Mouse (Mus musculus): ENCODE measurements around the gene Prap1. TPM values are rescaled to one million over a fixed set of nuclear protein-coding genes. Genes with fewer than 3 reads are reported as not detected.

The Prap1 gene
- polyA plus RNA-seq (2015; fragmentation: Nextera tagmentation; extraction: Ambion mirVana) = 0.77 and 13.5 TPM in 2 replicates

DNA sequence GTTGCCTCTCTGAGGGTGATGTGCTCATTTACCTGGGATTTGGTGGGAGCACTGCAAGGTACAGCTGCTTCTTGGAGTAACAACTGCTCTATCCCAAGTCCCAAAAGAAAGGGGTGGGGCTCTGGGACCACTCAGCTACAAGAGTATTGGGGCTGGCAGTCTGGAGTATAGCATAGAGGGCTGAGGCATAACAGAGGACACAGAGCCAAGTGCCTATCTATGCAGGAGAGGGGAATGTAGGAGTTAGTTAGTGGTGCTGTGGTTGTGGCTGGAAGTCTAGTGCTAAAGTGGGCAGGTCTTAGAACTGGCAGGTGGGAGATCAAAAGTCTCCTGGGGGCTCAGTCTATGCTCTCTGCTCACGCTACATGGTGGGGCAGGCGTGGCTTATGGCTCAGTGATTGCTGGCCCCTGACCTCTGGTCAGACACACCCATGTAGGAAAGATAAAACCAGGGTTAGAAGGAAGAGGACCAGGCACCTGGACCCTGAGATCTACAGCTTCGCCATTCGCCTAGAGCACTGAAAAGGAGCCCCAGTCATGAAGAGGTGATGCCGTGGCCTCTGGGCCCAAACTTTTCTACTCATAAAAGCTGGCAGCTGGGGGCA lies at the start of gene Prap1:
TSS of gene Prap1 (plus strand) at position 472 of the 605 bp plus-strand sequence.

DNA sequence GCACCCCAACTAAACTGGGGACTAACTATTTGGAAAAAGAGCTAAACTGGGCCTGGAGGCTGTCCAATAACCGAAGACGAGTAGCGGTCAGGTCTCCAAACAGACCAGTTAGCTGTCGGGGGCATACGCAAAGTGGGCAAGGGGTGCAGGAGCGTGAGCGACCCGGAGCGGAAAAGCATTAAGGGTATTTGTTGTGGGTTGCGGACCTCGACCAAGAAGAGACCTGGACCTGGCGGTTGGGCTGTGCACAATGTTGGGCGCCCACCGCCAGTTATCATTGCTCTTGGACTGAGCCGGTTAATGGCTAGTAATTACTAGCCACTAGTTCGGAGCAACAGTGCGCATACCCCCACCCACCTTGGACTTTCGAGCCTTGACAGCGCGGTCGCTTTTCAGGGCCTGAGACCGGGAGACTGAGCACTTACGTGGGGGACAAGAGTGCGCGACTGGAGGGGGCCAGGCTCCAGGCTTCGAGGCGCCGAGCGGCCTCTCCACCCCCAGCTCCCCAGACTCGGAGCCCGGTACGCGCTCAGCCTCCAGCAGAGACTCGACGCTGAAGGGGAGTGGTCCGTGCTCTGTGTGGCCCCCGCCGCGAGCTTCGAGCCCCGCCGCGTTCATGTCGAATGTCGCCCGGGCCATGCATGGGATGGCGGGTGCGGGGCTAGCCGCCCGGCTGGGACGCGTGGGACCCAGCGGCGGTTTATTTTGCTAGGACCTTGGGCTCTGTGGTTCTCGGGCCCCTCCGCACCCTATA lies 44.7 kb upstream of the Prap1 start, which contains the start of gene Msx3:
TSS of gene Msx3 (minus strand) at position 729 of the 754 bp plus-strand sequence.

DNA sequence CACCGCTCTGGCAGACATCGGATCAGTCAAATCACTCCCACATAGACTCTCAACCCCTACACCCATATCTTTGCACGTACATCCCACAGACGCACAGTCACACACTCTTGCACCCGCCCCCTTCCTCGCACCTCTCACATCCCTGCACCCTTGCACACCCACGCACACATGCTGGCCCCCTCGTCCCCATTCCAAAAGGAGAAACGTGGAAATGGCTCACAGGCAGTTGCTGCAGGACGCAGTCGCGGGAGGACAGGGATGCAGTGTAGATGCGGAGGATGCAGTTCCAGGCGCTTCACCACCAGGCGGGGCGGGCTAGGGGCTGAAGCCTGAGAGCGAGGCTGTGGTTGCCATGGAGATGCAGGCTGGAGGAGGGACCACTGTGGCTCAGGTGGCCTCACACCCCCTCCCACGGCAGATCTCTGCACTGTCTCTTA lies 10.9 kb upstream of the Prap1 start, which contains the start of gene Caly:
TSS of gene Caly (minus strand) at position 307 of the 437 bp plus-strand sequence.

DNA sequence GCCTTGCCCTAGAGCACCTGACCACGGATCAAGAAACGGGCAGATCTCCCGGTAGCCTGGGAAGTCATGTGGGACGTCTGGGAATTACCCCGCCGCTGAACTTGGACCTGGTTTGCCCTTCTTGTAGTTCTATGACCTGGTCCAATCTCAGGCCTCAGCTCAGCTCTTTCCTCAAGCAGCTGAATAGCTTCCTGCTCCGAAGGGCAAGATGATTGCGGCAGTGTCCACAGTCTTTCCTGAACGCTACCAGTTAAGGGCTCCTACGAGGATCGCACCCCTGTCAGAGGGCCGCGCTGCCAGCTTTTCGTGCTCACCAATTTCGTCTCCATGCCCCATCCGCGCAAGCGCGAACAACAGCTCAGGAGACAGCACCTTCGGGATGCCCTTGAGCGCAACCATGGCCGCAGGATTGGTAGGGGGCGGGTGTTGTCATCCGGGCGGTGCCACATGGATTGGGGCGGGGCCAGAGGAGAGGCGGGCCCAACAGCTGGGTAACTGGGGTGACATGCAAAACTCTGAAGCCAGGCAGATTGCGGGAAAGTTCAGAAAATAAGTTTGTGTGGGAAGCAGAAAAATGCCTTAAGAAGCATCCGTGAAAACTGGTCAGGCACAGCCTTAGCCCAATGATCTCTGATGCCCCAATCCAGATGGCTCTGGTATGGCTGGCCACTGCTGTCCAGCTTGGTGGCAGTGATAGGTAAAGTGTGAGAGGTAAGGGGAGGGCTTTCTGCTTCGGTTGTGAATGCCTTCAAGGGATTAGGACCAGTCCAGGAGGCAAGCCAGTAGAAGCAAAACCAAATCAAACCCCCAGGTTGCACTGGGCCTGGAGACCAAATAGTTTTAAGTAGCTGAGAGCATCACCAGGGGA lies 9.0 kb downstream of the Prap1 start, which contains the start of gene Fuom:
TSS of gene Fuom (minus strand) at position 449 of the 868 bp plus-strand sequence.

DNA sequence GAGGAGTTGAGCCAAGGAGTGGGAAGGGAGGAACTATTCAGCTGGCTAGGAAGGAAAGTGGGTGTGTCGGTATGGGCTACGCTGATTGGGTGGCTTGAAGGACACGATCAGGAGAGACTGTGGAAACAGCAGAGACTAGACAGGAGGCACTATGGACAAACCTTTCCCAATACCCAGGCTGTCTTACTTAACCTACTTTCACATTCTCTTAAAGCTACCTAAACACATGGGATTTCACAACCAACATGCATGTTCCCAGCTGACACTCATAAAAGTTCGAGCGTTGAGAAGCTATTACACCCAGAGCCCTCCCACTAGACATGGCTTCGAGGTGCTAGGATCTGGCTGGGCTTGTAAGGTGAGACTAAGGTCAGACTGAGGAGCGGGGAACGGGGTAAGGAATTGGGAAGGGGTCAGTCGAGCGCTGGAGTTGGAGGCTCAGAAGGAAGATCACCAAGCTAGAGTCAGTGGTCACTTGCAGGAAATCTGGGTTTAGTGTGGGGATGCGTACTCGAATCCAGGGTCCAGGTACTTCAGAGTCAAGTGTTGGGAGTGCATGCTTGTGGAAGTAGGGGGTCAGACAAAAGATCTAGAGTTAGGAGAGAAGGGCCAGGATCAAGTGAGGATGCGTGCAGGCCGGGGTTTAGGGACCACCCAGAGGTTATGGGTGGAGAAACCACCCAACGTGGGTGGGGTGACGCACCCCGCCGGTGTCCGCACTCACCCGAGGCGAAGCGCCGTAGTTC lies 22.6 kb downstream of the Prap1 start, which contains the start of gene Paox:
TSS of gene Paox (plus strand) at position 217 of the 746 bp plus-strand sequence.

DNA sequence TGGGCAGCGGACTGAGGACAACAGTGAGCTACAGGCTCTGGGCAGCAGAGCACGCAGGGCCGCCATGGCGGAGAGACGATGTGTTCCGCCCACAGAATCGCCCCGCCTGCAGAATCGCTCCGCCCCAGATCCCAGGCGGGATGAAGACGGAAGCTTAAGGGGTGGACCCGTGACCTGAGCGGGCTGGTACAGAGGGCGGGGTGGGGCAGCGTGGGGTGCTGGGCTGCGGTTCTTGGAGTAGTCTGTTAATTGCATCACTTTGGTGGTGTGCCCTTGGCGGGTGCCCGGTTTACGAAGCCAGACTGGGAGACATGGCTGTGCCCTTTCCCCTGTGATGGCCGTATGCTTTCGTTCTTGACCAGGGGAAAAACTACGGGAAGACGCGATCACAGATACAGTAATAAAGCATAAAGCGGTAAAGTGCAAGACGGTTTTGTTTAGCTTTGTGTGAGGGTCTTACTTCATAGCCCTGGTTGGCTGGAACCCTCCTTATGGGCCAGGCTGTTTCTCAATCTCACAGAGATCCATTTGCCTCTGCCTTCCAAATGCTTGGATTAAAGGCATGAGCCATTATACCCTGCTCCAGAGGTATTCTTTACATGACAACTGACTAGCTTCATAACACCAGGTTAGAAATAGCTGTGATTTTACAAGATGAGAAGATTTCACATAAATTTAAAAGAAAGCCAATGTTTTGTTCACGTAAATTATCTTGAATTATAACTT lies 23.3 kb downstream of the Prap1 start, which contains the start of gene Echs1:
TSS of gene Echs1 (minus strand) at position 148 of the 726 bp plus-strand sequence.

DNA sequence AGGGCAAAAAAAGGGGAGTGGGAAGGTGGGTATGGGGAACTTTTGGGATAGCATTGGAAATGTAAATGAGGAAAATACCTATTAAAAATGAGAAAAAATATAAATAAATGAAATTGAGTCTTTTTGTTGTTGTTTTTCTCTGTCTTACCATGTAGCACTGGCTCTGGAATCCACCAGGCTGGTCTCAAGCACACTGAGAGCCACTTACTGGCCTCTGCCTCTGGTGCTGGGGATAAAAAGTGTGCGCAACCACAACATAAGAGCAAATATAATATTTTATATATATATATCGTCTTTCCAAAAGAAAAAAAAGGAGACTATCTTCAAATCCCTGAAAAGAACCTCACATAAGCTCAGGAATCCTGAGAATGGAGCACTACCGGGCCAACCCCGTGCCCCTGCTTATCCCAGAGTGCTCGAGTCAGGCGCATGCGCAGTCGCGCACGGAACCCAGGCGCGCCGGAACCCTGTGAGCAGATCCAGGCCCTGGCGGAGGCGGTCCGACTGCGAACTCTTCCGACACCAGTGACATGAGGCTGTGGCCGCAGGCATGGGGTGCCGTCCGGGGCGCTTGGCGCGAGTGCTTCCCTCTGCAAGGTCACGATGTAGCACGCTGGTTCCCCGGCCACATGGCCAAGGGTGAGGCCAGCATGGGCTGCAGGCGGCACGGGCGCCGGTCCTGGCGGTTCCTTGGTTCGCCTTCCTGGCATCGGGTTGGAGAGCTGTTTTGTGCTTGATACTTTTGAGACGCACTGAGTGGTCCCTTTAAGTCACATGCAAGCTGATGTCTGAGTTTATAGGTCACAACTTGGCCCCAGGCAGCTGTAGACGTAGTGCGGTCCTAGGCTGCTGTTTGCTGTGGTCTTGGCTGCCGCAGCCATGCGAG lies 44.2 kb downstream of the Prap1 start, which contains the start of gene Mtg1:
TSS of gene Mtg1 (plus strand) at position 430 of the 886 bp plus-strand sequence.

Other genes with a start within 250 kb of the Prap1 start
- 0.17 and 0.32 TPM in 2 replicates for gene Kndc1, start 198.7 kb upstream of the Prap1 start, polyA plus RNA-seq (2015; fragmentation: Nextera tagmentation; extraction: Ambion mirVana)
- 0.11 TPM in 1 of 2 replicates, not detected in the other for gene Utf1, start 149.6 kb upstream of the Prap1 start, polyA plus RNA-seq (2015; fragmentation: Nextera tagmentation; extraction: Ambion mirVana)
- gene 6430531B16Rik, start 114.6 kb upstream of the Prap1 start, polyA plus RNA-seq (2015; fragmentation: Nextera tagmentation; extraction: Ambion mirVana) = 0.85 and 1.9 TPM in 2 replicates
- 2.3 and 3.0 TPM in 2 replicates for gene Adam8, start 100.8 kb upstream of the Prap1 start, polyA plus RNA-seq (2015; fragmentation: Nextera tagmentation; extraction: Ambion mirVana)
- gene Zfp511, start 57.0 kb upstream of the Prap1 start, polyA plus RNA-seq (2015; fragmentation: Nextera tagmentation; extraction: Ambion mirVana) = 32.4 and 34.1 TPM in 2 replicates
- gene Tubgcp2, start 56.7 kb upstream of the Prap1 start, polyA plus RNA-seq (2015; fragmentation: Nextera tagmentation; extraction: Ambion mirVana) = 26.8 and 34.5 TPM in 2 replicates
- gene Msx3, start 44.3 kb upstream of the Prap1 start, polyA plus RNA-seq (2015; fragmentation: Nextera tagmentation; extraction: Ambion mirVana) = not detected in 2 replicates
- gene Caly, start 10.8 kb upstream of the Prap1 start, polyA plus RNA-seq (2015; fragmentation: Nextera tagmentation; extraction: Ambion mirVana) = 21.4 and 28.3 TPM in 2 replicates
- 128 and 178 TPM in 2 replicates for gene Fuom, start 9.0 kb downstream of the Prap1 start, polyA plus RNA-seq (2015; fragmentation: Nextera tagmentation; extraction: Ambion mirVana)
- 16.9 and 26.2 TPM in 2 replicates for gene Paox, start 22.4 kb downstream of the Prap1 start, polyA plus RNA-seq (2015; fragmentation: Nextera tagmentation; extraction: Ambion mirVana)
- gene Echs1, start 23.1 kb downstream of the Prap1 start, polyA plus RNA-seq (2015; fragmentation: Nextera tagmentation; extraction: Ambion mirVana) = 290 and 453 TPM in 2 replicates
- 32.9 and 51.0 TPM in 2 replicates for gene Mtg1, start 44.2 kb downstream of the Prap1 start, polyA plus RNA-seq (2015; fragmentation: Nextera tagmentation; extraction: Ambion mirVana)
- gene Sprn, start 61.5 kb downstream of the Prap1 start, polyA plus RNA-seq (2015; fragmentation: Nextera tagmentation; extraction: Ambion mirVana) = 1.9 and 4.3 TPM in 2 replicates
- not detected in 2 replicates for gene Olfr522, start 71.4 kb downstream of the Prap1 start, polyA plus RNA-seq (2015; fragmentation: Nextera tagmentation; extraction: Ambion mirVana)
- not detected in 2 replicates for gene Olfr523, start 79.8 kb downstream of the Prap1 start, polyA plus RNA-seq (2015; fragmentation: Nextera tagmentation; extraction: Ambion mirVana)
- gene Olfr524, start 112.6 kb downstream of the Prap1 start, polyA plus RNA-seq (2015; fragmentation: Nextera tagmentation; extraction: Ambion mirVana) = not detected in 2 replicates
- gene Cd163l1, start 124.9 kb downstream of the Prap1 start, polyA plus RNA-seq (2015; fragmentation: Nextera tagmentation; extraction: Ambion mirVana) = 0.07 TPM in 1 of 2 replicates, not detected in the other
- gene 5830411N06Rik, start 153.9 kb downstream of the Prap1 start, polyA plus RNA-seq (2015; fragmentation: Nextera tagmentation; extraction: Ambion mirVana) = not detected in 2 replicates
- not detected in 2 replicates for gene Olfr525, start 227.5 kb downstream of the Prap1 start, polyA plus RNA-seq (2015; fragmentation: Nextera tagmentation; extraction: Ambion mirVana)
- not detected in 2 replicates for gene Olfr527, start 240.6 kb downstream of the Prap1 start, polyA plus RNA-seq (2015; fragmentation: Nextera tagmentation; extraction: Ambion mirVana)

Data from adrenal gland, postnatal 0 days (tissue).